Mouse (Mus musculus): ENCODE data around the gene Nmu. TPM values are rescaled to one million over a fixed set of nuclear protein-coding genes. Genes with fewer than 3 reads are reported as not detected.

Gene Nmu
- polyA plus RNA-seq, 1 experiment, result 0.23 TPM

GRCm38 (mm10) chr5:76285699-76286098 is 77.9 kb downstream of the Nmu start:
- Histone ChIP-seq H3K79me3 (ENCODE audit: low read depth) (peaks cover 67% of the 10 kb centered on the region), H3K79me2 (ENCODE audit: control insufficient read depth, insufficient read depth) (peaks cover 93% of the 10 kb centered on the region), H3K36me3 (ENCODE audit: control insufficient read depth, insufficient read depth) (no peaks in the 10 kb centered on the region), H3ac (ENCODE audit: control insufficient read depth, insufficient read length, low read depth) (no peak overlapping the region), H3K4me3 (ENCODE audit: insufficient read depth, poor library complexity, severe bottlenecking) (no peak overlapping the region), H3K27me3 (ENCODE audit: control insufficient read depth, insufficient read depth, insufficient read length) (no peaks in the 10 kb centered on the region)
- TF ChIP-seq USF1 (IDR thresholded peaks at IDR 0.05; ENCODE audit: low read depth) (no peak), FOSL1 (IDR thresholded peaks at IDR 0.05; ENCODE audit: insufficient read depth, low read length, poor library complexity, severe bottlenecking) (no peak), MAX (IDR thresholded peaks at IDR 0.05) (no peak), CTCF (IDR thresholded peaks at IDR 0.05; ENCODE audit: control insufficient read depth, insufficient read depth, insufficient read length) (no peak)

- no peak overlapping the region for H3ac ChIP-seq (ENCODE audit: control insufficient read depth, insufficient read length, low read depth)
- H3K4me3 ChIP-seq (ENCODE audit: insufficient read depth, poor library complexity, severe bottlenecking), result no peak overlapping the region
- no peaks in the 10 kb centered on the region for H3K27me3 ChIP-seq (ENCODE audit: control insufficient read depth, insufficient read depth, insufficient read length)
- peaks cover 86% of the 10 kb centered on the region for H3K79me2 ChIP-seq (ENCODE audit: control insufficient read depth, insufficient read depth)
- TF ChIP-seq CTCF (IDR thresholded peaks at IDR 0.05; ENCODE audit: control insufficient read depth, insufficient read depth, insufficient read length) (no peak), CEBPB (IDR thresholded peaks at IDR 0.05; ENCODE audit: low read depth) (no peak), MAX (IDR thresholded peaks at IDR 0.05) (no peak), USF1 (IDR thresholded peaks at IDR 0.05; ENCODE audit: low read depth) (no peak), MYOG (IDR thresholded peaks at IDR 0.05; ENCODE audit: control insufficient read depth, extremely low read depth, insufficient read length) (no peak), MYOD1 (IDR thresholded peaks at IDR 0.05; ENCODE audit: control insufficient read depth, insufficient read length, low read depth) (no peak), FOSL1 (IDR thresholded peaks at IDR 0.05; ENCODE audit: insufficient read depth, low read length, poor library complexity, severe bottlenecking) (no peak)
- H3K79me3 ChIP-seq (ENCODE audit: low read depth), result peaks cover 57% of the 10 kb centered on the region
- no peaks in the 10 kb centered on the region for H3K36me3 ChIP-seq (ENCODE audit: control insufficient read depth, insufficient read depth)
Observed at GRCm38 (mm10) chr5:76283890-76284289, 79.7 kb downstream of the Nmu start.

Other genes starting within 250 kb of the Nmu start
- gene Srd5a3, start 223.5 kb downstream of the Nmu start, polyA plus RNA-seq (2012; fragmentation: generic; extraction: Trizol), result 20.3 TPM
- gene Tmem165, start 179.9 kb downstream of the Nmu start, polyA plus RNA-seq (2012; fragmentation: generic; extraction: Trizol), result 36.3 TPM
- gene Clock, start 59.0 kb downstream of the Nmu start, polyA plus RNA-seq (2012; fragmentation: generic; extraction: Trizol), result 5.7 TPM
- gene Pdcl2, start 32.6 kb downstream of the Nmu start, polyA plus RNA-seq (2012; fragmentation: generic; extraction: Trizol), result not detected
- not detected for gene Gm7271, start 120.3 kb upstream of the Nmu start, polyA plus RNA-seq (2012; fragmentation: generic; extraction: Trizol)
- 17.6 TPM for gene Exoc1, start 165.5 kb upstream of the Nmu start, polyA plus RNA-seq (2012; fragmentation: generic; extraction: Trizol)
- gene Cep135, start 224.9 kb upstream of the Nmu start, polyA plus RNA-seq (2012; fragmentation: generic; extraction: Trizol), result 1.6 TPM